Mouse (Mus musculus) macrophage (primary cell): ENCODE results near the gene Akr1cl. TPM values are rescaled to one million over a fixed set of nuclear protein-coding genes. Genes with fewer than 3 reads are reported as not detected.

Experiments
- polyA plus RNA-seq: library from polyadenylated mRNA; stranded (reverse); fragments of 250-400 nt; gene quantifications from 3 replicates; pipeline ENCODE4 v1.2.4, GENCODE M21; 2018; ENCODE audit warnings: inconsistent platforms

Gene Akr1cl
- polyA plus RNA-seq, 1 experiment from 2014 or later: not detected

Other genes with a start within 250 kb of the Akr1cl start
- gene Plekhm3, start 75.9 kb downstream of the Akr1cl start, polyA plus RNA-seq: 16.0 to 20.6 TPM (median 16.8 TPM) in 3 replicates
- not detected in 3 replicates for gene Cryge, start 18.4 kb upstream of the Akr1cl start, polyA plus RNA-seq
- not detected in 3 replicates for gene Crygd, start 30.7 kb upstream of the Akr1cl start, polyA plus RNA-seq
- not detected in 3 replicates for gene Crygc, start 40.9 kb upstream of the Akr1cl start, polyA plus RNA-seq
- gene Crygb, start 49.5 kb upstream of the Akr1cl start, polyA plus RNA-seq: not detected in 3 replicates
- gene Cryga, start 70.6 kb upstream of the Akr1cl start, polyA plus RNA-seq: not detected in 3 replicates
- gene Gm28845, start 86.8 kb upstream of the Akr1cl start, polyA plus RNA-seq: not detected in 3 replicates
- gene D630023F18Rik, start 90.5 kb upstream of the Akr1cl start, polyA plus RNA-seq: 0.28 to 0.40 TPM (median 0.33 TPM) in 3 replicates
- gene Idh1, start 153.7 kb upstream of the Akr1cl start, polyA plus RNA-seq: 152 to 289 TPM (median 249 TPM) in 3 replicates
- gene Pikfyve, start 153.9 kb upstream of the Akr1cl start, polyA plus RNA-seq: 31.3 to 38.5 TPM (median 36.9 TPM) in 3 replicates
- gene Pth2r, start 249.3 kb upstream of the Akr1cl start, polyA plus RNA-seq: 0.06 TPM in 1 of 3 replicates, not detected in the others